Mouse (Mus musculus) forebrain, embryonic 16.5 days (tissue): ENCODE data around the gene Artn. TPM values are rescaled to one million over a fixed set of nuclear protein-coding genes. Genes with fewer than 3 reads are reported as not detected.

Experiments used
- ATAC-seq: fragments of 200-750 bp; cut with Nextera tagmentation; 2 replicates; pipeline ENCODE4 v1.8.0; 2017; ENCODE audit warnings: mild to moderate bottlenecking, moderate library complexity
- H3K27ac ChIP-seq: fragments of 300-500 bp; sonication (generic); 2 replicates; pipeline ENCODE4 v1.5.1; 2014; ENCODE audit warnings: low read length, control low read depth
- H3K27me3 ChIP-seq: fragments of 300-500 bp; sonication (generic); replicated peaks from 2 replicates; pipeline ENCODE4 v1.6.1; 2014; ENCODE audit warnings: low read length; ENCODE audit not compliant: control insufficient read depth, insufficient read depth
- H3K36me3 ChIP-seq: fragments of 300-500 bp; sonication (generic); 2 replicates; pipeline ENCODE4 v1.6.1; 2014; ENCODE audit not compliant: control insufficient read depth, insufficient read depth
- H3K4me1 ChIP-seq: fragments of 300-500 bp; sonication (generic); replicated peaks from 2 replicates; pipeline ENCODE4 v1.6.1; 2014; ENCODE audit warnings: low read length; ENCODE audit not compliant: control insufficient read depth, insufficient read depth
- H3K4me2 ChIP-seq: fragments of 300-500 bp; sonication (generic); 2 replicates; pipeline ENCODE4 v1.6.1; 2014; ENCODE audit warnings: mild to moderate bottlenecking, low read length, control low read depth
- H3K4me3 ChIP-seq: fragments of 300-500 bp; sonication (generic); replicated peaks from 2 replicates; pipeline ENCODE4 v1.5.1; 2014; ENCODE audit warnings: mild to moderate bottlenecking, low read length, control low read depth
- H3K9ac ChIP-seq: fragments of 300-500 bp; sonication (generic); replicated peaks from 2 replicates; pipeline ENCODE4 v1.6.1; 2014; ENCODE audit warnings: low read depth, low read length, control low read depth
- H3K9me3 ChIP-seq: fragments of 300-500 bp; sonication (generic); 2 replicates; pipeline ENCODE4 v1.6.1; 2016; ENCODE audit warnings: low read length; ENCODE audit not compliant: control insufficient read depth
- WGBS: fragments of 180-500 bp; shearing (Covaris S2); extraction: QIAGEN DNeasy Blood & Tissue Kit; methylation state at CpG from one replicate; pipeline ENCODE4 v1.1.7; 2014; 5-methylcytosine and 5-hydroxymethylcytosine counted together
- polyA plus RNA-seq: library from polyadenylated mRNA; unstranded; fragments of >200 nt; fragmentation: Nextera tagmentation; extraction: Ambion mirVana; gene quantifications from 2 replicates; pipeline ENCODE4 v1.2.1, GENCODE M21; 2015

Gene Artn
- polyA plus RNA-seq: 0.11 and 0.48 TPM in 2 replicates

DNA sequence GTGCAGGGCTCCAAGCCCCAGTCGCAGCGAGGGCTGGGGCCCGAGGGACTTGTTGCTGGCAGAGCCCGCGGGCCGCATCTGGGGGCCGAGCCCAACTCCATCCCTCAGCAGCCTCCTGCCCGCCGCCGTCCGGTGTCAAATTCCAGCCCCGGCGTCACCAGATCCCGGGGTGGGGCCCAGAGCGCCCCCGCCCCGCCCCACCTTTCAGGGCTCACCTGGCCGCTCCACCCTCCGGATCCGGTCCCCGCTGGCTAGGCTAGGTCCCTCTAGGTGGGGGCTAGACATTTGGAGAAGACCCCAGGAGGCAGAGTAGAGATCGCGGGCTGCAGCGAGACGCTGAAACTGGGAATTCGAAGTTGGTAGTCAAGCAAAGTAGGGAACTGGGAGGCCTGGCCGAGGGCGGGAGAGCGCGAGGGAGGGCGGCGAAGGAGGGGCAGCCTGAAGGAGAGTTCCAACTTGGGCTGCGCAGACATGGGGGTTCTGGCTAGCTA is at the start of gene Artn:
TSS of gene Artn (minus strand) at position 373 of the 491 bp plus-strand sequence.
- Histone ChIP-seq H3K27ac (no peak within 1 kb of the TSS), H3K4me1 (peaks cover 27% of the 10 kb centered on the region), H3K4me3 (peak within 1 kb of the TSS; percentile 9), H3K9ac (peak within 1 kb of the TSS; percentile 28; the same call in 1 of the 2 replicates), H3K4me2 (peak within 1 kb of the TSS; percentile 52), H3K27me3 (peaks cover 39% of the 10 kb centered on the region), H3K9me3 (no peaks in the 10 kb centered on the region), H3K36me3 (no peaks in the 10 kb centered on the region)
- no peak for ATAC-seq
- WGBS: 0% methylated on average over 33 of the region's 33 CpGs

DNA sequence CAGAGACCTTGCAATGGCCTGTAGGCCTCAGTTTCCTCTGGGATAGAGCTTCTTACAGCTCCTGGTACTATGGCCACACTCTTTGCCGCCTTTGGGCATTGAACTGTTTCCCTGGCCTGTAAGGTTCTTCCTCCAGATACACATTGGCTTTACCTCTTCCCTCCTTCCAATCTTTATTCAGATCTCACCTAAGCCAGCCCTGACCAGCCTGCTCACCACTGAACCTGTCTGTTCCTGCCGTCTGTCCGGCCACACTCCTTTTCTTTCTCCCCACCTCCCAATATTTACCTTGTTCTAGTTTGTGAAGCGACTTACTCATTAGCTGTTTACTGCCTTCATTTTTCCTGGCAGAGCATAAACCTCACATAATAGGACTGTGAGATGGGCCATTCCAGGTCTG is 49.6 kb upstream of the Artn start:
- Histone ChIP-seq H3K36me3 (no peaks in the 10 kb centered on the region), H3K4me2 (no peak overlapping the region), H3K9ac (no peak overlapping the region), H3K27me3 (no peaks in the 10 kb centered on the region), H3K9me3 (no peaks in the 10 kb centered on the region), H3K4me1 (peaks cover 10% of the 10 kb centered on the region), H3K4me3 (no peak overlapping the region), H3K27ac (no peak overlapping the region)
- 89% methylated on average over 4 of the region's 4 CpGs for WGBS
- ATAC-seq: no peak

GRCm38 (mm10) chr4:117978282-117978681 is 48.7 kb upstream of the Artn start:
- no peak overlapping the region for H3K27ac ChIP-seq
- H3K4me2 ChIP-seq: no peak overlapping the region
- H3K36me3 ChIP-seq: no peaks in the 10 kb centered on the region
- H3K4me1 ChIP-seq: peaks cover 10% of the 10 kb centered on the region
- WGBS: 89% methylated on average over 9 of the region's 9 CpGs
- H3K27me3 ChIP-seq: no peaks in the 10 kb centered on the region
- H3K9ac ChIP-seq: no peak overlapping the region
- no peaks in the 10 kb centered on the region for H3K9me3 ChIP-seq
- H3K4me3 ChIP-seq: no peak overlapping the region
- ATAC-seq: no peak

- WGBS: 88% methylated on average over 11 of the region's 11 CpGs
- H3K36me3 ChIP-seq: no peaks in the 10 kb centered on the region
- no peak for ATAC-seq
- no peak overlapping the region for H3K27ac ChIP-seq
- no peaks in the 10 kb centered on the region for H3K9me3 ChIP-seq
- no peaks in the 10 kb centered on the region for H3K27me3 ChIP-seq
- no peak overlapping the region for H3K4me3 ChIP-seq
- H3K4me2 ChIP-seq: no peak overlapping the region
- no peak overlapping the region for H3K9ac ChIP-seq
- H3K4me1 ChIP-seq: peaks cover 7% of the 10 kb centered on the region
Observed at GRCm38 (mm10) chr4:117977841-117978240, 48.3 kb upstream of the Artn start.

GRCm38 (mm10) chr4:117977371-117977770 is 47.8 kb upstream of the Artn start:
- Histone ChIP-seq H3K9ac (no peak overlapping the region), H3K36me3 (no peaks in the 10 kb centered on the region), H3K9me3 (no peaks in the 10 kb centered on the region), H3K27ac (no peak overlapping the region), H3K4me2 (no peak overlapping the region), H3K4me3 (no peak overlapping the region), H3K4me1 (peaks cover 2% of the 10 kb centered on the region), H3K27me3 (no peaks in the 10 kb centered on the region)
- 86% methylated on average over 9 of the region's 9 CpGs for WGBS
- ATAC-seq: no peak

DNA sequence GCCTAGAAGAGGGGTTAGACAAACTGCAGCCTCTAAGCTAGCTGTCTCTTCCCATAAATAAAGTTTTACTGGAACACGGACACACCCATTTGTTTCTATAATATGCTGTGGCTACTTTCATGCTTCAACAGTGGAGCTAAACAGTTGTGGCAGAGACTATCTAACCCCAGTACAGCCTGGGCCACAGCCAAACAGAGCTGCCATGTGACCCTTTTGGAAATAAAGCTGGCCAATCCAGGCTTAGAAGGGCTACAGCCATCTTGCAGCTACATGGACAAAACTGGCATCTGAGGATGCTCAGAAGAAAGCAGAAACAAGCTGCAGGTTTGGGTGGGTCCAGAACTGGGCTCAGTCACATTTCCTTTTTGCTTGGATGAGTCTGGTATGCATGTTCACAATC is 46.3 kb upstream of the Artn start:
- Histone ChIP-seq H3K4me2 (no peak overlapping the region), H3K27me3 (no peaks in the 10 kb centered on the region), H3K9me3 (no peaks in the 10 kb centered on the region), H3K27ac (no peak overlapping the region), H3K9ac (no peak overlapping the region), H3K4me3 (no peak overlapping the region), H3K36me3 (no peaks in the 10 kb centered on the region), H3K4me1 (no peaks in the 10 kb centered on the region)
- no peak for ATAC-seq
- WGBS: 100% methylated on average over 1 of the region's 1 CpGs

- Histone ChIP-seq H3K9me3 (no peaks in the 10 kb centered on the region), H3K9ac (no peak overlapping the region), H3K27ac (no peak overlapping the region), H3K4me3 (no peak overlapping the region), H3K4me2 (no peak overlapping the region), H3K4me1 (no peaks in the 10 kb centered on the region), H3K36me3 (no peaks in the 10 kb centered on the region), H3K27me3 (no peaks in the 10 kb centered on the region)
- WGBS: 57% methylated on average over 5 of the region's 5 CpGs
- ATAC-seq: no peak
Observed at GRCm38 (mm10) chr4:117974719-117975118, 45.2 kb upstream of the Artn start.

GRCm38 (mm10) chr4:117972999-117973398 is 43.4 kb upstream of the Artn start:
- H3K9me3 ChIP-seq: no peaks in the 10 kb centered on the region
- H3K4me1 ChIP-seq: no peaks in the 10 kb centered on the region
- no peak overlapping the region for H3K9ac ChIP-seq
- WGBS: 64% methylated on average over 10 of the region's 10 CpGs
- no peak overlapping the region for H3K4me2 ChIP-seq
- H3K4me3 ChIP-seq: no peak overlapping the region
- H3K27ac ChIP-seq: no peak overlapping the region
- no peak for ATAC-seq
- no peaks in the 10 kb centered on the region for H3K36me3 ChIP-seq
- no peaks in the 10 kb centered on the region for H3K27me3 ChIP-seq

GRCm38 (mm10) chr4:117964346-117965025 is 34.9 kb upstream of the Artn start:
- H3K4me2 ChIP-seq: no peak overlapping the region
- H3K36me3 ChIP-seq: no peaks in the 10 kb centered on the region
- no peak overlapping the region for H3K4me3 ChIP-seq
- H3K27me3 ChIP-seq: no peaks in the 10 kb centered on the region
- no peak for ATAC-seq
- H3K9ac ChIP-seq: no peak overlapping the region
- H3K9me3 ChIP-seq: no peaks in the 10 kb centered on the region
- no peaks in the 10 kb centered on the region for H3K4me1 ChIP-seq
- WGBS: 87% methylated on average over 14 of the region's 14 CpGs
- H3K27ac ChIP-seq: no peak overlapping the region
